Mouse (Mus musculus): ENCODE measurements around the gene Gucy2g. TPM values are rescaled to one million over a fixed set of nuclear protein-coding genes. Genes with fewer than 3 reads are reported as not detected.
"Not testable (repeated sequence)": the region's sequence is repeated elsewhere in the genome, so short reads cannot be mapped to it uniquely, and the experiment has no call there.

The Gucy2g gene
- polyA plus RNA-seq, 1 experiment from 2014 or later = not detected

DNA sequence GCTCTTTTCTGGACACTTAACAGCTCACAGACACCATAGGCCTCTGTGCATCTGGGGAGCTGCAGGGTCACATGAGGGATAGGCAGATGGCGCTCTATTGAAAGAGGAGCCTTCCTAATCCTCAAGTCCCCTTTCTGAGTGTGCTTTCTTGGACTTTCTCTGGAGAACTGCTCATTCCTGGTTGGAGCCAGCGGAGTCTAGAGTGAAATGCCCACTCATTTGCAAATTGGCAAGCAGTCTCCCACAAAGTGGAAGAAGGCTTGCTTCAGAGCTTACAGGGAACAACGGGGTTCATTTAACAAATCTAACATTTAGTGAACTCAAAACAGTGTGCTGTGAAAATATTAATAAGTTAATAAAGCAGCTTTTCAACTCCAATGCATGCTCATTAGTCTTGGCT lies 63.9 kb downstream of the Gucy2g start:
- H3K4me1 ChIP-seq = no peaks in the 10 kb centered on the region
- H3K4me2 ChIP-seq (replicated peaks) = no peak overlapping the region
- no peaks in the 10 kb centered on the region for H3K27me3 ChIP-seq
- H3K36me3 ChIP-seq = no peaks in the 10 kb centered on the region
- no peak overlapping the region for H3K9ac ChIP-seq
- no peaks in the 10 kb centered on the region for H3K9me3 ChIP-seq
- ATAC-seq (ENCODE audit: insufficient number of reproducible peaks, insufficient read depth, low FRiP score, low TSS enrichment) = no peak
- WGBS = 84% methylated on average over 3 of the region's 3 CpGs
- H3K4me3 ChIP-seq = no peak overlapping the region
- H3K27ac ChIP-seq = no peak overlapping the region

DNA sequence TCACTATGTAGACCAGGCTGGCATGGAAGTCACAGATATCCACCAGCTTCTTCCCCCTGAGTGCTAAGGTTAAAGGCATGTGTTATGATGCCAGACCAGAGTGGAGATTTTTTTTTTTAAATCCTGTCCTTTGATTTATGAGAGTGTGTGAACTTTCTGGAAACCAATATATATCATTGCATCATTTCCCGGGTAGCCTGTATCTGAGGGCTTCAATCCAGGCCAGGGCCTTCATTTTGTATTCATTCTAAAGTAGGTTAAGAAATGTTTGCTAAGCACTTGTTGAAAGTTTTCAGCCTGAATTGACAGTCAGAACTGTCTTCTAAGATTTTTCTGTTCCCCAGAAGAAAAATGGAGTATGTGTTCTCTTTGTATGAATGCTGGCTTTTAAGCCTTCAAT lies 69.5 kb downstream of the Gucy2g start:
- Histone ChIP-seq H3K9me3 (peaks cover 7% of the 10 kb centered on the region; the same call in 1 of the 2 replicates), H3K4me2 (replicated peaks) (no peak overlapping the region), H3K27ac (no peak overlapping the region), H3K9ac (no peak overlapping the region), H3K4me3 (no peak overlapping the region), H3K27me3 (no peaks in the 10 kb centered on the region), H3K36me3 (no peaks in the 10 kb centered on the region), H3K4me1 (no peaks in the 10 kb centered on the region)
- WGBS = 88% methylated on average over 1 of the region's 1 CpGs
- ATAC-seq (ENCODE audit: insufficient number of reproducible peaks, insufficient read depth, low FRiP score, low TSS enrichment) = no peak

DNA sequence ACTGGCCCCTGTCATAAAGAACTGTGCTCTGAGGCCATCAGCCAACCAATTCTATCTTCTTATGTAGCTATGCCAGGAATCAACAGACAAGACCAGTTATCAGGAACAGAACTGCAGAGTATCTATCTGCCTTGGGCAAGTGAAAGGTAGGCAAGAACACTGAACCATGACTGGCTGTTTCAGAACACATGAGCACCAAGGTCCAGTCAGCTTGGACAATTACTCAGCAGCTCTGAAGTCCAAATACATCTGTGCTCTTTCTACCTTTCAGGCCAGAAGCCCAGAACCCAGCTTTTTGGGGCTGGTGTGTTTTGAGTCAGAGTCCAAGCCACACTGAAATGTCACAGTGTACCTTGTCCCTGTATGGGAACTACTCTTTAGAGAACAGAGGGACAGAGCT lies 70.6 kb downstream of the Gucy2g start:
- Histone ChIP-seq H3K4me3 (no peak overlapping the region), H3K27me3 (no peaks in the 10 kb centered on the region), H3K4me1 (no peaks in the 10 kb centered on the region), H3K4me2 (replicated peaks) (no peak overlapping the region), H3K9ac (no peak overlapping the region), H3K36me3 (no peaks in the 10 kb centered on the region), H3K27ac (no peak overlapping the region), H3K9me3 (peaks cover 7% of the 10 kb centered on the region; the same call in 1 of the 2 replicates)
- no peak for ATAC-seq (ENCODE audit: insufficient number of reproducible peaks, insufficient read depth, low FRiP score, low TSS enrichment)

DNA sequence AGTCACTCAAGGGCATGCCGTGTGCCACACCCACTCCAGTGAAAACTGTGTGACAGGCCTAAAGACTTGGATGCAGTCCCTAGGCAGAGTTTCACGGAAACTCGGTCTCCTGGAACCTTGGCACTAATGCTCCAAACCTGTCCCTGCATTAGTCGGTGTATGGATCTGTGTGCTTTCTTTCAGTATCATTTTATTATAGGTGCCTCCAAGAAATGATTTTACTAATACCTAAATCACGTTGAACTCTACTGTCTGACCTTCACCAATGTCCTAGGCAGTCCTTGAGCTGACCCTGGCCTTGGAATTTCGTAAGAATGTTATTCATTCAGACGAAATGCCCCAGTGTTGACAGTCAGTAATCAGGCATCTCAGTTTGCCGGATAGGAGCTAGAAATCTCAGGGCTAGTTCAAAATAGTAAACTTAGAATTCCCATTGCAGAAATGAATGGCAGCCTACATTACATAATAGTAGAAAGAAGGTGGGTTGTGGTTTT lies 71.8 kb downstream of the Gucy2g start:
- not testable (repeated sequence) for H3K4me2 ChIP-seq (replicated peaks); H3K27me3 ChIP-seq; H3K9me3 ChIP-seq; H3K4me3 ChIP-seq; H3K27ac ChIP-seq; ATAC-seq (ENCODE audit: insufficient number of reproducible peaks, insufficient read depth, low FRiP score, low TSS enrichment); H3K36me3 ChIP-seq; H3K4me1 ChIP-seq; H3K9ac ChIP-seq
- 86% methylated on average over 8 of the region's 8 CpGs for WGBS

DNA sequence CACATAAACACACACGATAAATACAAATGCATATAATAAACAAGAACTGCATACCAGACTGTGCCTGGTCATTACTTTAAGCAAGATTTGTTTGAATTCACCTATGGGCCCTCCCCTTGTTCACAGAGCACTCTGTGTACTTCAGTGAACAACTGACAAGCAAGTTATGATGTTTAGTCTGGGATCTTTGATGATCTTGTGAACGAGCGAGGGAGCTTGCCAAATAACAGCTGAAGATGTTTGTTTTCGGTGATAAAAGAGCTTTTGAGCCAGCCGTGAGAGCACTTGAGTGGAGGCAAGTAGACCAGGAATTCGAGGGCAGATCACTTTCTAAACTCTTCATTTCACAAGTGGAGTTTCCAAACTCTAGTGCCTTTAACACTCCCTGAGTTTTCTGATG lies 72.7 kb downstream of the Gucy2g start:
- no peak for ATAC-seq (ENCODE audit: insufficient number of reproducible peaks, insufficient read depth, low FRiP score, low TSS enrichment)
- Histone ChIP-seq H3K9ac (no peak overlapping the region), H3K4me3 (no peak overlapping the region), H3K27me3 (no peaks in the 10 kb centered on the region), H3K9me3 (peaks cover 7% of the 10 kb centered on the region; the same call in 1 of the 2 replicates), H3K4me2 (replicated peaks) (no peak overlapping the region), H3K4me1 (no peaks in the 10 kb centered on the region), H3K27ac (no peak overlapping the region), H3K36me3 (no peaks in the 10 kb centered on the region)
- WGBS = 82% methylated on average over 6 of the region's 6 CpGs

DNA sequence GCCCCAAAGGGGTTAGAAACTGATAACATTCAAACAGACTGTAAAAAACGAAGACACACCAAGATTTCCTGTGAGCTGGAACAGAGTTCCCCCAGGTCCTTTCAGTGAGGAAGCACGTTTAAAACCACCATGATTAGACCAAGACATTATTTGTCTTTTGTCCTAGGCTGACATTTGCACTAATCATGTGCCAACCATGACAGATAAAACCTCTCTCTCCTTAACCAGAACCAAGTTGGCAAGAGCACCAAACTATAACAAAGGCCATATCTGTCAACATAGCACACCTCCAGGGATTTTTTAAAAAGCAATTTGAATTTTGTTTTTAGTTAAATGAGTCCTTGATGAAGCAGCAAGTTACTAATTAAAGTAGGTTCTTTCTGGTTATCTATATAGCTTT lies 73.3 kb downstream of the Gucy2g start:
- Histone ChIP-seq H3K4me2 (replicated peaks) (no peak overlapping the region), H3K27ac (no peak overlapping the region), H3K9me3 (peaks cover 7% of the 10 kb centered on the region; the same call in 1 of the 2 replicates), H3K36me3 (no peaks in the 10 kb centered on the region), H3K4me1 (no peaks in the 10 kb centered on the region), H3K27me3 (no peaks in the 10 kb centered on the region), H3K9ac (no peak overlapping the region), H3K4me3 (no peak overlapping the region)
- ATAC-seq (ENCODE audit: insufficient number of reproducible peaks, insufficient read depth, low FRiP score, low TSS enrichment) = no peak
- 59% methylated on average over 2 of the region's 2 CpGs for WGBS

DNA sequence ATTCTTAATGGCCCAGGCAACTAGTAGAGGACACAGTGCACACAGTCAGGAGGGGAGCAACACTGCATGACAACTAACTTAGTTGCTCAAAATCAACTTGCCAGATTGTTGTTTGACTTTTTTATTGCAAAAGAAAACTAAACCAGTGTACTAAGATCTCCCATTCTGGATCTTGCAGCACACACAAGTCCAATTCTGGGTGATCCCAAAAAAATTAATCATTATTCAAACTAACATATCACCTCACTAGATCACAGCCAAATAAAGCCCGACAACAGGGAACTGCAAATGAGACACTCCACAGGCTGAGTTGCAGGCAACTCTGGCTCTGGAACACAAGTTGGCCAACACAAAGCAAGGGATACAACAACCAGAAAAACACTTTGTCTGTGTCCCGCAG lies 74.3 kb downstream of the Gucy2g start:
- no peak overlapping the region for H3K27ac ChIP-seq
- no peaks in the 10 kb centered on the region for H3K4me1 ChIP-seq
- H3K4me2 ChIP-seq (replicated peaks) = no peak overlapping the region
- H3K9me3 ChIP-seq = peaks cover 7% of the 10 kb centered on the region; the same call in 1 of the 2 replicates
- no peaks in the 10 kb centered on the region for H3K27me3 ChIP-seq
- ATAC-seq (ENCODE audit: insufficient number of reproducible peaks, insufficient read depth, low FRiP score, low TSS enrichment) = no peak
- no peak overlapping the region for H3K9ac ChIP-seq
- 87% methylated on average over 2 of the region's 2 CpGs for WGBS
- no peak overlapping the region for H3K4me3 ChIP-seq
- H3K36me3 ChIP-seq = no peaks in the 10 kb centered on the region

DNA sequence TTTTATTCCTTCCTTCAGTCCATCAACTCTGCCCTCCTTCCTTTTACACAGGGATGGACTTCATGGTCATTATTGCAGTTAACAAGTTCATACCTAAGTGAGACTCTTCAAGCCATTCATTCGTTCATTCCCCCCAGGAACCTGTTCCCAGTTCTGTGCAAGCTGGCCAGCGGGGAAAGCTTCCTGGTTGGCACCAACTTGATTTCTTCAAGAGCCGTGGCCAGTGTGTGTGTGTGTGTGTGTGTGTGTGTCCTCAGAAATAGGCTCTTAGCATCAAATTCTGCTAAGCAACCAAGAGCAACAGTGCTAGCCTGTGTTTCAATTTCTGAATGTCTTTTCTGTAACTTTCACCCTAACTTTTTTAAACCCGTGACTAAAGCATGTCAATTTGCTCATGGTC lies 75.1 kb downstream of the Gucy2g start:
- Histone ChIP-seq H3K36me3 (no peaks in the 10 kb centered on the region), H3K4me1 (no peaks in the 10 kb centered on the region), H3K4me3 (no peak overlapping the region), H3K9ac (no peak overlapping the region), H3K27me3 (no peaks in the 10 kb centered on the region), H3K27ac (no peak overlapping the region), H3K9me3 (peaks cover 7% of the 10 kb centered on the region; the same call in 1 of the 2 replicates), H3K4me2 (replicated peaks) (no peak overlapping the region)
- no peak for ATAC-seq (ENCODE audit: insufficient number of reproducible peaks, insufficient read depth, low FRiP score, low TSS enrichment)
- WGBS = 79% methylated on average over 4 of the region's 4 CpGs

DNA sequence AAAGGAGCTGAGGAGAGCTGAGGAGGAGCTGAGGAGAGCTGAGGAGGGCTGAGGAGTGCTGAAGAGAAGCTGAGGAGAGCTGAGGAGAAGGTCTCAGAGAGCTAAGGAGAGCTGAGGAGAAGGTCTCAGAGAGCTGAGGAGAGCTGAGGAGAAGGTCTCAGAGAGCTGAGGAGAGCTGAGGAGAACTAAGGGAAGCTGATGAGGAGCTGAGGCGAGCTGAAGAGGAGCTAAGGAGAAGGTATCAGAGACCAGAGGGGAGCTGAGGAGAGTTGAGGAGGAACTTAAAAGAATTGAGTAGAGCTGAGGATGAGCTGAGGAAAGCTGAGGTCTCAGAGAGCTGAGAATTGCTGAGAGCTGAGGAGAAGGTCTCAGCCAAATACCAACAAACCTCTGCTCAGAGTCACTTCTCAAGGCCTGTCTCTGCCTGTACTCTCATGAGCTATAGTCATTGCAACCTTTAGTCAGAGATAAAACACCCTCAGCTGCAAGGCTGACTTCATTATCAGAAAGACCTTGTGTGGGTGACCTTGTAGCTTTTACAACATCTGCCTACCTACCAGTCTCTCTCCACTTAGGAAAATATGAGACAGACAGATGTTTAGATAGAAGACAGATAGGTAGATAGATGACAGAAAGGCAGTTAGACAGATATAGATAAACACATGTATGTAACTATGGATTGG lies 75.7 kb downstream of the Gucy2g start:
- no peak overlapping the region for H3K4me3 ChIP-seq
- H3K4me2 ChIP-seq (replicated peaks) = no peak overlapping the region
- no peaks in the 10 kb centered on the region for H3K36me3 ChIP-seq
- 85% methylated on average over 1 of the region's 1 CpGs for WGBS
- ATAC-seq (ENCODE audit: insufficient number of reproducible peaks, insufficient read depth, low FRiP score, low TSS enrichment) = no peak
- H3K27me3 ChIP-seq = no peaks in the 10 kb centered on the region
- H3K9me3 ChIP-seq = peaks cover 6% of the 10 kb centered on the region; the same call in 1 of the 2 replicates
- no peak overlapping the region for H3K27ac ChIP-seq
- H3K4me1 ChIP-seq = no peaks in the 10 kb centered on the region
- H3K9ac ChIP-seq = no peak overlapping the region

DNA sequence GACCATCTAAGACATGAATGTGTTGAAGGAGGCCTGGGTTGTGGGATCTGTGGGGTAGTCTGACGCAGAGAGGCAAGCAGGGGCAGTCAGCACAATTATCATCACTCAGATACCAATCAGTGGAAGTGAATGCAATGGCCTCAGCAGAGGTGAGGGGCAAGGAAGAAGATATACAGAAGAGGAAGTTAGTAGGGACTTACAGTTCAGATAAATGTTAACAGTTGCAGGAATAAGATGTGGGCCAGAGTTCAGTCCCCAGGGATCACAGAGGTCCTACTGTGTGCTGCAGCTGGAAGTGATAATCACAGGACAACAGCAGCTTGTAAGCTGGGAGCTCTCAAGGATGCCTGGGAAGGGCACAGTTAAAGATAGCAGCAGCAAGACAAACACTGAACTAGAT lies 76.9 kb downstream of the Gucy2g start:
- 67% methylated on average over 1 of the region's 1 CpGs for WGBS
- Histone ChIP-seq H3K4me2 (replicated peaks) (no peak overlapping the region), H3K4me1 (no peaks in the 10 kb centered on the region), H3K27ac (no peak overlapping the region), H3K36me3 (no peaks in the 10 kb centered on the region), H3K9me3 (no peaks in the 10 kb centered on the region), H3K9ac (no peak overlapping the region), H3K27me3 (no peaks in the 10 kb centered on the region), H3K4me3 (no peak overlapping the region)
- ATAC-seq (ENCODE audit: insufficient number of reproducible peaks, insufficient read depth, low FRiP score, low TSS enrichment) = no peak

DNA sequence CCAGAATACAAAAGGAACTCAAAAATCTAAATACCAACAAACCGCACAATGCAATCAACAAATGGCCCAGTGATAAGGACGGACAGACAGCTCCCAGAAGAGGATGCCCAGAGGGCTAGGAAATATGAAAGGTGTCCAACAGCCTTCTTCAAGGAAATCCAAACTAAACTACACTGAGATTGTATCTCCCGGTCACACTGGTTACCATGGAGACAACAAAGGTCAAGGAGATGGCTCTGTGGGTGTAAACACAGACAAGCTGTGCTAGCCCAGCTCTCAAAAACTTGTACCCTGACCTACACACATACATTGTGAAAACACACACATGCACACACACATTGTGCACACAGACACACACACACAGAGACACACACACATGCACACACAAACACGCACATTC lies 78.8 kb downstream of the Gucy2g start:
- whole genome bisulfite sequencing = 76% methylated on average over 4 of the region's 4 CpGs
- Histone ChIP-seq H3K4me3 (no peak overlapping the region), H3K36me3 (no peaks in the 10 kb centered on the region), H3K27ac (no peak overlapping the region), H3K9ac (no peak overlapping the region), H3K9me3 (no peaks in the 10 kb centered on the region), H3K4me1 (no peaks in the 10 kb centered on the region), H3K27me3 (no peaks in the 10 kb centered on the region), H3K4me2 (replicated peaks) (no peak overlapping the region)
- no peak for ATAC-seq (ENCODE audit: insufficient number of reproducible peaks, insufficient read depth, low FRiP score, low TSS enrichment)

DNA sequence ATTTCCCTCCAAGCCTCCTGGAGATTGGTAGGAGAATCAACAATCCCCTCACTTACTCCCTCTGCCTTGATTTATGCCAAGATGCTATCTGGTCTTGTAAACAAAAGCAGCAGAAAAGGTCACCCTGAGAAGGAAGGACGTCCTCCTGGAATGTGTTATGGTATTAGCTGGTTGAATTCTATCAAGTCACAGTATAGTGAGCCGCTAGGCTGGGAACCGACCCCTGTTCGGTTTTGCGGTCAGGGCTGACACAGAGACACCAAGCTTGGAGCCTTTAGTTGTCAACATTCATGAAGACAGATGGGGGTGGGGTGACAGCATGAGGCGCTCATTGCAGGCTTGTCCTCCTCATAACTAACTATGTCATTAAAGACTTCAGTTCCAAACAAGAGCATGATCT lies 81.2 kb downstream of the Gucy2g start:
- Histone ChIP-seq H3K27ac (no peak overlapping the region), H3K27me3 (no peaks in the 10 kb centered on the region), H3K4me2 (replicated peaks) (no peak overlapping the region), H3K9ac (no peak overlapping the region), H3K4me3 (no peak overlapping the region), H3K4me1 (no peaks in the 10 kb centered on the region), H3K36me3 (no peaks in the 10 kb centered on the region), H3K9me3 (no peaks in the 10 kb centered on the region)
- ATAC-seq (ENCODE audit: insufficient number of reproducible peaks, insufficient read depth, low FRiP score, low TSS enrichment) = no peak
- WGBS = 79% methylated on average over 6 of the region's 6 CpGs
